ENCODE assay signal across 36 mouse cellular contexts in the genomic region with DNA sequence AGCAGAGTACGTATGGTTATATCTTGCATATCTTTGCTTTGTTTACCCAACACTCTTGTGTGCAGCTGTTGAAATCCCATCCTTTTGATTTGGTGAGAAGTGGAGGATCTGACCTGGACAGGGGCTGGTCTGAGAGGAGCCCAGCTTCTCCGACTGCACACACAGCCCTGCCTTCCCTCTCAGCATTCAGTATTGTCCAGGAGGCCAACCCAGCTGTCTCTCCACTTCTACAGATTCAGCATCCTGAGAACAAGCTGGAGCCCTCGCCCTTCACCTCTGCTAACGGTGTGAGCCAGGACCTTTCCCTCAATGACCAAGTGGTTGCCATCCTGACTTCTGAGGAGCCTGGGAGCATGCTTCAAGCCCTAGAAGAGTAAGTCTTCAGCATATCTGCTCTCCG. TPM values are rescaled to one million over a fixed set of nuclear protein-coding genes. Genes with fewer than 3 reads are reported as not detected.
"Had no signal": no experiment of that assay in that cellular context is flagged by ENCODE, and none has a peak within 500 bp of the region (broad histone marks: within the 10 kb centered on the region; RNA-seq: fewer than 3 reads in every experiment).

No protein-coding gene starts in this region.

- DNase-seq: left cerebral cortex, postnatal 4 days; liver; liver, embryonic 13.5 days; liver, postnatal 0 days; lung, adult 18-20 months; lung, adult 2 months; lung, embryonic 14.5 days; lung, postnatal 10 days; lung, postnatal 14 days; lung, postnatal 36 days; lung, postnatal 4 days; midbrain, embryonic 14.5 days had no signal

- H3K27me3 ChIP-seq: limb, embryonic 12.5 days; limb, embryonic 13.5 days; limb, embryonic 15.5 days; liver, embryonic 12.5 days; liver, embryonic 13.5 days; liver, embryonic 15.5 days; lung, embryonic 15.5 days; megakaryocyte, embryonic 14.5 days; midbrain, embryonic 12.5 days; midbrain, embryonic 13.5 days; midbrain, embryonic 15.5 days; neural tube, embryonic 12.5 days had no signal

- ATAC-seq: liver, embryonic 12.5 days; liver, postnatal 0 days; lung, postnatal 0 days; midbrain, embryonic 13.5 days; midbrain, embryonic 15.5 days; midbrain, embryonic 16.5 days had no signal

- H3K36me3 ChIP-seq: liver, embryonic 15.5 days; lung, embryonic 15.5 days; midbrain, embryonic 12.5 days; midbrain, embryonic 15.5 days; neural tube, embryonic 12.5 days had no signal

- H3K9me3 ChIP-seq: limb, embryonic 10.5 days; limb, embryonic 12.5 days; limb, embryonic 13.5 days; limb, embryonic 15.5 days; liver, embryonic 12.5 days; liver, embryonic 13.5 days; liver, embryonic 15.5 days; lung, embryonic 15.5 days; megakaryocyte, embryonic 14.5 days; midbrain, embryonic 10.5 days; midbrain, embryonic 12.5 days; midbrain, embryonic 13.5 days; midbrain, embryonic 15.5 days; neural tube, embryonic 12.5 days had no signal

- H3K27ac ChIP-seq: left cerebral cortex, adult 2 months; limb, embryonic 10.5 days; limb, embryonic 12.5 days; limb, embryonic 13.5 days; limb, embryonic 15.5 days; liver, embryonic 12.5 days; liver, embryonic 13.5 days; liver, embryonic 14.5 days; liver, embryonic 15.5 days; lung, embryonic 15.5 days; macrophage; midbrain, embryonic 10.5 days; midbrain, embryonic 12.5 days; midbrain, embryonic 13.5 days; midbrain, embryonic 15.5 days; neural tube, embryonic 12.5 days had no signal

- H3K4me1 ChIP-seq: liver, embryonic 12.5 days; liver, embryonic 13.5 days; liver, embryonic 15.5 days; lung, embryonic 15.5 days; megakaryocyte, embryonic 14.5 days; midbrain, embryonic 10.5 days; neural tube, embryonic 12.5 days had no signal

- H3K9ac ChIP-seq: limb, embryonic 12.5 days; limb, embryonic 13.5 days; limb, embryonic 15.5 days; liver, embryonic 12.5 days; liver, embryonic 13.5 days; liver, embryonic 14.5 days; liver, embryonic 15.5 days; liver, postnatal 0 days; lung, embryonic 14.5 days; lung, embryonic 15.5 days; midbrain, embryonic 12.5 days; midbrain, embryonic 13.5 days; midbrain, embryonic 15.5 days; neural tube, embryonic 12.5 days had no signal

- H3K4me2 ChIP-seq: limb, embryonic 12.5 days; limb, embryonic 13.5 days; limb, embryonic 15.5 days; liver, embryonic 11.5 days; liver, embryonic 12.5 days; liver, embryonic 13.5 days; liver, embryonic 15.5 days; lung, embryonic 14.5 days; lung, embryonic 15.5 days; midbrain, embryonic 12.5 days; midbrain, embryonic 13.5 days; midbrain, embryonic 15.5 days; neural tube, embryonic 12.5 days had no signal

- H3K4me3 ChIP-seq: left cerebral cortex, adult 2 months; limb, embryonic 10.5 days; limb, embryonic 12.5 days; limb, embryonic 13.5 days; limb, embryonic 15.5 days; liver, embryonic 12.5 days; liver, embryonic 13.5 days; liver, embryonic 15.5 days; lung, embryonic 15.5 days; megakaryocyte, embryonic 14.5 days; midbrain, embryonic 10.5 days; midbrain, embryonic 12.5 days; midbrain, embryonic 13.5 days; midbrain, embryonic 15.5 days; myocyte; neural tube, embryonic 12.5 days had no signal

RNA-seq across cellular contexts. Expression of gene Evc2, which starts 25.0 kb away (rescaled TPM):
- total RNA-seq: megakaryocyte, adult 5-6 weeks; megakaryocyte-erythroid progenitor cell, adult 5-6 weeks; monocyte, adult 5-6 weeks had no signal
- polyA plus RNA-seq: macrophage had no signal

RNA-seq across cellular contexts. Expression of gene Evc, which starts 26.6 kb away (rescaled TPM):
- total RNA-seq: megakaryocyte progenitor cell, adult 5-6 weeks; megakaryocyte, adult 5-6 weeks; megakaryocyte-erythroid progenitor cell, adult 5-6 weeks had no signal
- polyA plus RNA-seq: macrophage had no signal
